Mouse (Mus musculus): ENCODE data around the gene Parn. TPM values are rescaled to one million over a fixed set of nuclear protein-coding genes. Genes with fewer than 3 reads are reported as not detected.

The Parn gene
- polyA plus RNA-seq, 2 experiments = 23.5 to 41.1 TPM

- no peaks in the 10 kb centered on the region for H3K27me3 ChIP-seq (ENCODE audit: control insufficient read depth, insufficient read depth, low read length)
- no peak overlapping the region for H3K9ac ChIP-seq (ENCODE audit: low read depth, low read length, severe bottlenecking)
- no peak overlapping the region for H3K27ac ChIP-seq (replicated peaks; ENCODE audit: low read depth, low read length)
- H3K9me3 ChIP-seq (ENCODE audit: control insufficient read depth, low read length) = no peaks in the 10 kb centered on the region
- no peaks in the 10 kb centered on the region for H3K4me1 ChIP-seq (ENCODE audit: control insufficient read depth, insufficient read depth, low read length)
- 79% methylated on average over 12 of the region's 12 CpGs for WGBS
- no peak overlapping the region for H3K4me2 ChIP-seq (replicated peaks; ENCODE audit: low read depth, low read length, severe bottlenecking)
- no peak for DNase-seq (ENCODE audit: low spot score)
- H3K4me3 ChIP-seq (replicated peaks; ENCODE audit: low read length) = no peak overlapping the region
- no peak for TF ChIP-seq POLR2A (IDR thresholded peaks at IDR 0.05; ENCODE audit: borderline replicate concordance, extremely low read depth, insufficient read depth, insufficient read length)
- peaks cover 5% of the 10 kb centered on the region; the same call in 1 of the 2 replicates for H3K36me3 ChIP-seq (ENCODE audit: control insufficient read depth, insufficient read depth, low read length)
- no peak for ATAC-seq (ENCODE audit: low FRiP score, low read depth)
These were observed 132.1 kb downstream of the Parn start for GRCm38 (mm10) chr16:13535856-13536255.

- no peak overlapping the region for H3K9ac ChIP-seq (ENCODE audit: low read depth, low read length, severe bottlenecking)
- H3K4me1 ChIP-seq (ENCODE audit: control insufficient read depth, insufficient read depth, low read length) = no peaks in the 10 kb centered on the region
- no peaks in the 10 kb centered on the region for H3K9me3 ChIP-seq (ENCODE audit: control insufficient read depth, low read length)
- TF ChIP-seq POLR2A (IDR thresholded peaks at IDR 0.05; ENCODE audit: borderline replicate concordance, extremely low read depth, insufficient read depth, insufficient read length) = no peak
- H3K4me2 ChIP-seq (replicated peaks; ENCODE audit: low read depth, low read length, severe bottlenecking) = no peak overlapping the region
- H3K4me3 ChIP-seq (replicated peaks; ENCODE audit: low read length) = no peak overlapping the region
- H3K36me3 ChIP-seq (ENCODE audit: control insufficient read depth, insufficient read depth, low read length) = no peaks in the 10 kb centered on the region
- no peaks in the 10 kb centered on the region for H3K27me3 ChIP-seq (ENCODE audit: control insufficient read depth, insufficient read depth, low read length)
- ATAC-seq (ENCODE audit: low FRiP score, low read depth) (no peak), DNase-seq (ENCODE audit: low spot score) (peak; percentile 13)
- H3K27ac ChIP-seq (replicated peaks; ENCODE audit: low read depth, low read length) = no peak overlapping the region
These were observed 135.1 kb downstream of the Parn start for GRCm38 (mm10) chr16:13532840-13533239.

- Histone ChIP-seq H3K36me3 (ENCODE audit: control insufficient read depth, insufficient read depth, low read length) (no peaks in the 10 kb centered on the region), H3K27me3 (ENCODE audit: control insufficient read depth, insufficient read depth, low read length) (no peaks in the 10 kb centered on the region), H3K4me3 (replicated peaks; ENCODE audit: low read length) (no peak overlapping the region), H3K27ac (replicated peaks; ENCODE audit: low read depth, low read length) (no peak overlapping the region), H3K4me2 (replicated peaks; ENCODE audit: low read depth, low read length, severe bottlenecking) (no peak overlapping the region), H3K4me1 (ENCODE audit: control insufficient read depth, insufficient read depth, low read length) (no peaks in the 10 kb centered on the region), H3K9ac (ENCODE audit: low read depth, low read length, severe bottlenecking) (no peak overlapping the region), H3K9me3 (ENCODE audit: control insufficient read depth, low read length) (no peaks in the 10 kb centered on the region)
- no peak for DNase-seq (ENCODE audit: low spot score)
- ATAC-seq (ENCODE audit: low FRiP score, low read depth) = no peak
- no peak for TF ChIP-seq POLR2A (IDR thresholded peaks at IDR 0.05; ENCODE audit: borderline replicate concordance, extremely low read depth, insufficient read depth, insufficient read length)
- WGBS = 84% methylated on average over 5 of the region's 5 CpGs
These were observed 136.7 kb downstream of the Parn start for GRCm38 (mm10) chr16:13531279-13531678.

GRCm38 (mm10) chr16:13521359-13521758 lies 146.6 kb downstream of the Parn start:
- TF ChIP-seq POLR2A (IDR thresholded peaks at IDR 0.05; ENCODE audit: borderline replicate concordance, extremely low read depth, insufficient read depth, insufficient read length) = no peak
- H3K4me3 ChIP-seq (replicated peaks; ENCODE audit: low read length) = no peak overlapping the region
- H3K4me1 ChIP-seq (ENCODE audit: control insufficient read depth, insufficient read depth, low read length) = no peaks in the 10 kb centered on the region
- H3K9ac ChIP-seq (ENCODE audit: low read depth, low read length, severe bottlenecking) = no peak overlapping the region
- H3K36me3 ChIP-seq (ENCODE audit: control insufficient read depth, insufficient read depth, low read length) = no peaks in the 10 kb centered on the region
- no peak overlapping the region for H3K27ac ChIP-seq (replicated peaks; ENCODE audit: low read depth, low read length)
- ATAC-seq (ENCODE audit: low FRiP score, low read depth) (no peak), DNase-seq (ENCODE audit: low spot score) (no peak)
- H3K4me2 ChIP-seq (replicated peaks; ENCODE audit: low read depth, low read length, severe bottlenecking) = no peak overlapping the region
- no peaks in the 10 kb centered on the region for H3K27me3 ChIP-seq (ENCODE audit: control insufficient read depth, insufficient read depth, low read length)
- WGBS = 59% methylated on average over 6 of the region's 6 CpGs
- no peaks in the 10 kb centered on the region for H3K9me3 ChIP-seq (ENCODE audit: control insufficient read depth, low read length)

GRCm38 (mm10) chr16:13520301-13520700 lies 147.7 kb downstream of the Parn start:
- H3K27me3 ChIP-seq (ENCODE audit: control insufficient read depth, insufficient read depth, low read length) = no peaks in the 10 kb centered on the region
- no peaks in the 10 kb centered on the region for H3K9me3 ChIP-seq (ENCODE audit: control insufficient read depth, low read length)
- ATAC-seq (ENCODE audit: low FRiP score, low read depth) = no peak
- no peak for DNase-seq (ENCODE audit: low spot score)
- H3K4me3 ChIP-seq (replicated peaks; ENCODE audit: low read length) = no peak overlapping the region
- H3K36me3 ChIP-seq (ENCODE audit: control insufficient read depth, insufficient read depth, low read length) = no peaks in the 10 kb centered on the region
- no peak overlapping the region for H3K9ac ChIP-seq (ENCODE audit: low read depth, low read length, severe bottlenecking)
- no peaks in the 10 kb centered on the region for H3K4me1 ChIP-seq (ENCODE audit: control insufficient read depth, insufficient read depth, low read length)
- 93% methylated on average over 6 of the region's 6 CpGs for WGBS
- TF ChIP-seq POLR2A (IDR thresholded peaks at IDR 0.05; ENCODE audit: borderline replicate concordance, extremely low read depth, insufficient read depth, insufficient read length) = no peak
- no peak overlapping the region for H3K4me2 ChIP-seq (replicated peaks; ENCODE audit: low read depth, low read length, severe bottlenecking)
- H3K27ac ChIP-seq (replicated peaks; ENCODE audit: low read depth, low read length) = no peak overlapping the region

- H3K4me1 ChIP-seq (ENCODE audit: control insufficient read depth, insufficient read depth, low read length) = no peaks in the 10 kb centered on the region
- no peaks in the 10 kb centered on the region for H3K36me3 ChIP-seq (ENCODE audit: control insufficient read depth, insufficient read depth, low read length)
- DNase-seq (ENCODE audit: low spot score) = no peak
- H3K27me3 ChIP-seq (ENCODE audit: control insufficient read depth, insufficient read depth, low read length) = no peaks in the 10 kb centered on the region
- WGBS = 49% methylated on average over 3 of the region's 3 CpGs
- H3K9ac ChIP-seq (ENCODE audit: low read depth, low read length, severe bottlenecking) = no peak overlapping the region
- H3K9me3 ChIP-seq (ENCODE audit: control insufficient read depth, low read length) = no peaks in the 10 kb centered on the region
- H3K4me3 ChIP-seq (replicated peaks; ENCODE audit: low read length) = no peak overlapping the region
- H3K4me2 ChIP-seq (replicated peaks; ENCODE audit: low read depth, low read length, severe bottlenecking) = no peak overlapping the region
- TF ChIP-seq POLR2A (IDR thresholded peaks at IDR 0.05; ENCODE audit: borderline replicate concordance, extremely low read depth, insufficient read depth, insufficient read length) = no peak
- no peak for ATAC-seq (ENCODE audit: low FRiP score, low read depth)
- H3K27ac ChIP-seq (replicated peaks; ENCODE audit: low read depth, low read length) = no peak overlapping the region
These were observed 151.8 kb downstream of the Parn start for GRCm38 (mm10) chr16:13516214-13516613.

Measured in limb, embryonic 14.5 days (tissue).